Mouse (Mus musculus): ENCODE measurements around the gene Primpol.

- TF ChIP-seq CTCF (IDR thresholded peaks at IDR 0.05; ENCODE audit: borderline replicate concordance, insufficient read depth, low read depth, low read length) (no peak), POLR2A (IDR thresholded peaks at IDR 0.05; ENCODE audit: borderline replicate concordance, insufficient read depth, low read length) (no peak)
Observed at GRCm38 (mm10) chr8:46603587-46603986, 13.4 kb downstream of the Primpol start.

Measured in cerebellum, adult 2 months (tissue).